Mouse (Mus musculus) ES-E14 (cell line): Measurements from ENCODE around the gene Ubiad1. TPM values are rescaled to one million over a fixed set of nuclear protein-coding genes. Genes with fewer than 3 reads are reported as not detected.
A peak's percentile ranks its signal among the peaks of the same experiment; 100 is the strongest.

Experiments used
- DNase-seq: peaks from one replicate; pipeline ENCODE4 v3.0.0-alpha.2; 2013; ENCODE audit warnings: low read depth, low spot score
- H3K27ac ChIP-seq: 2 replicates; pipeline ENCODE4 v1.5.1; 2012; ENCODE audit warnings: low read depth, mild to moderate bottlenecking, low read length, moderate library complexity, mixed read lengths; ENCODE audit not compliant: poor library complexity, insufficient read depth, severe bottlenecking
- H3K36me3 ChIP-seq: 2 replicates; pipeline ENCODE4 v1.6.1; 2012; ENCODE audit warnings: mild to moderate bottlenecking, low read length, moderate library complexity, mixed read lengths; ENCODE audit not compliant: control insufficient read depth, poor library complexity, insufficient read depth, severe bottlenecking
- H3K4me1 ChIP-seq, 2 experiments: fragments of 150-350 bp in 1 of 2; sonication (generic) in 1 of 2; 2 replicates each; pipeline ENCODE4 v1.6.1; 2012; ENCODE audit warnings: low read length in 2 of 2, mild to moderate bottlenecking in 1 of 2, mixed read lengths in 1 of 2; ENCODE audit not compliant: control insufficient read depth in 2 of 2, insufficient read depth in 2 of 2, poor library complexity in 1 of 2
- H3K4me3 ChIP-seq, 2 experiments: fragments of 150-350 bp in 1 of 2; sonication (generic) in 1 of 2; 2 replicates each; pipeline ENCODE4 v1.5.1; 2012; ENCODE audit warnings: low read length in 2 of 2, low read depth in 1 of 2, mild to moderate bottlenecking in 1 of 2, mixed read lengths in 1 of 2; ENCODE audit not compliant: insufficient read depth in 1 of 2, poor library complexity in 1 of 2, severe bottlenecking in 1 of 2
- H3K9ac ChIP-seq: 2 replicates; pipeline ENCODE4 v1.6.1; 2012; ENCODE audit warnings: low read depth, mild to moderate bottlenecking, low read length, mixed read lengths; ENCODE audit not compliant: poor library complexity, insufficient read depth, severe bottlenecking
- H3K9me3 ChIP-seq: fragments of 150-350 bp; sonication (generic); 2 replicates; pipeline ENCODE4 v1.6.1; 2012; ENCODE audit warnings: low read depth, mild to moderate bottlenecking, low read length; ENCODE audit not compliant: control insufficient read depth, insufficient read depth
- CHD2 ChIP-seq: IDR thresholded peaks from 2 replicates; pipeline ENCODE4 v1.6.1; 2014; ENCODE audit warnings: mild to moderate bottlenecking, low read depth, low read length, inconsistent platforms
- HCFC1 ChIP-seq: IDR thresholded peaks from 2 replicates; pipeline ENCODE4 v1.6.1; 2012; ENCODE audit warnings: low read length, inconsistent platforms, borderline replicate concordance; ENCODE audit not compliant: insufficient read depth
- MAFK ChIP-seq: IDR thresholded peaks from 2 replicates; pipeline ENCODE4 v1.6.1; 2014; ENCODE audit warnings: mild to moderate bottlenecking, low read depth, low read length, inconsistent platforms; ENCODE audit not compliant: insufficient read depth
- ZC3H11A ChIP-seq: IDR thresholded peaks from 2 replicates; pipeline ENCODE4 v1.6.1; 2012; ENCODE audit warnings: low read depth, mild to moderate bottlenecking, inconsistent platforms, low read length, borderline replicate concordance
- ZNF384 ChIP-seq: IDR thresholded peaks from 2 replicates; pipeline ENCODE4 v1.6.1; 2012; ENCODE audit warnings: low read depth, low read length, inconsistent platforms
- in situ Hi-C, 2 experiments: fragments of 600-800 bp; cut with MboI; formaldehyde crosslinking; loops; one replicate each; pipeline ENCODE4 v1.15.1; 2025; ENCODE audit warnings: low sequenced_read_pairs in 2 of 2, inconsistent platforms in 1 of 2; ENCODE audit not compliant: unreplicated experiment in 2 of 2
- total RNA-seq: library from RNA; depleted of rRNA; stranded (reverse); fragments of 300-350 nt; gene quantifications from 2 replicates; pipeline ENCODE4 v1.2.3, GENCODE M21; 2012; rRNA removed

Gene Ubiad1
- total RNA-seq, 1 experiment: 24.0 TPM

DNA sequence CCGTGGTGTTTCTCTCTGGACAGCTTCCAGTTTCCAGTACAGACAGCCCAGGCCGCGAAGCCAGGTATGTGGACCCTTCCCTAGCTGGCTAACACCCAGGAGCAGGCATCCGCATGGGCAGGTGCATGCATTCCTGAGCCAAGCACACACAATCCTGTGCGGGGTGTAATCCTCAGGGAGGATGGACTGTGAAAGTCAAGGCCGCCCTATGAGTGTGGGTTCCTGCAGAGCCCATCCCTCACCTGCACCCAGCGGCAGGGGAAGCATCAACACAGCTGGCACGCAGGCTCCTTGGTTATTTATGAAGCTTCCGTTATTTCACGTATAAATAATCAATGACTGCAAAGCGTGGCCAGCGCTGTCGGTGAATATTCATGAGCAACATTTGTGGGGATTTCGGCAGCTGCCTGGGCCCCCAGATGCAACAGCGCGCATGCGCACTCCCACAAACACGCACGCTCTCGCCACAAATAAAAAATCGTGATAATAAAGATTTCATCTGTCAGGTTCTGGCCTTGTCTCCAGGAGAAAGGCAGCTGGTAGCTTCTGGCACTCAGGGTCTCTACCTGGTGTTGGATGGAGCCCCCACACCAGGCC, 52.8 kb downstream of the Ubiad1 start:
- Histone ChIP-seq H3K4me1 (peaks cover 0 to 7% of the 10 kb centered on the region in 2 experiments; a peak in 2 of 4 replicates), H3K4me3 (peak overlapping the region; percentile 5 to 37; a peak in 2 of 4 replicates), H3K9me3 (no peaks in the 10 kb centered on the region), H3K36me3 (no peaks in the 10 kb centered on the region), H3K9ac (no peak overlapping the region), H3K27ac (no peak overlapping the region)
- in situ Hi-C loops: no loop called here
- DNase-seq: no peak
- TF ChIP-seq CHD2 (no peak), ZC3H11A (no peak), ZNF384 (no peak), MAFK (no peak), HCFC1 (no peak)

DNA sequence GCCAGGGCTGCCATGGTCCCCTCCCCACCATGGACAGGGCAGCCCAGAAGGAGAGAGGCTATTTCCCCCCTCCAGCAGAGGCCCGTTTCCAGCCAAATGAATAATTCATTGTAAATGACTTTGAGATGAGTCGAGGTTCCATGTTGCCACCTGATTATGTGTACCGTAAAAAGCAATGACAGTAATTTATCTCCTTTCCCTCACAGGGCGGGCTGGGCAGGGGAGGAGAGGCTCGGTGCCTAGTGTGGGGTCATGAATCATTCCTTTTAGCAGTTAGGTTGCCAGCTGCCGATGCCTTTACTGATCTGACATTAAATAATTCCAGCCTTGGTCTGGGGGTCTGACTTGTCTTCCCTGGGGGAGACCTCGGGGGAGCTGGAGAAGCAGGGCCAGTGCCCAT, 54.9 kb downstream of the Ubiad1 start:
- TF ChIP-seq ZC3H11A (no peak), ZNF384 (no peak), HCFC1 (no peak), CHD2 (no peak), MAFK (no peak)
- Histone ChIP-seq H3K36me3 (no peaks in the 10 kb centered on the region), H3K4me1 (peaks cover 0 to 7% of the 10 kb centered on the region in 2 experiments; a peak in 2 of 4 replicates), H3K9ac (no peak overlapping the region), H3K4me3 (no peak overlapping the region), H3K9me3 (no peaks in the 10 kb centered on the region), H3K27ac (no peak overlapping the region)
- DNase-seq: no peak
- in situ Hi-C loops: loop anchor here in 1 of 2 experiments (10.0 kb wide), 1 partner anchor 215 kb away; no protein-coding TSS in a partner anchor

- Histone ChIP-seq H3K36me3 (no peaks in the 10 kb centered on the region), H3K27ac (no peak overlapping the region), H3K4me1 (peaks cover 0 to 7% of the 10 kb centered on the region in 2 experiments; a peak in 2 of 4 replicates), H3K9me3 (no peaks in the 10 kb centered on the region), H3K4me3 (no peak overlapping the region), H3K9ac (no peak overlapping the region)
- DNase-seq: no peak
- in situ Hi-C loops: loop anchor here in 1 of 2 experiments (10.0 kb wide), 1 partner anchor 214 kb away; no protein-coding TSS in a partner anchor
- TF ChIP-seq MAFK: no peak
- no peak for TF ChIP-seq ZNF384
- TF ChIP-seq CHD2: no peak
- TF ChIP-seq ZC3H11A: no peak
- TF ChIP-seq HCFC1: no peak
These were observed 55.5 kb downstream of the Ubiad1 start for GRCm38 (mm10) chr4:148389047-148389446.

DNA sequence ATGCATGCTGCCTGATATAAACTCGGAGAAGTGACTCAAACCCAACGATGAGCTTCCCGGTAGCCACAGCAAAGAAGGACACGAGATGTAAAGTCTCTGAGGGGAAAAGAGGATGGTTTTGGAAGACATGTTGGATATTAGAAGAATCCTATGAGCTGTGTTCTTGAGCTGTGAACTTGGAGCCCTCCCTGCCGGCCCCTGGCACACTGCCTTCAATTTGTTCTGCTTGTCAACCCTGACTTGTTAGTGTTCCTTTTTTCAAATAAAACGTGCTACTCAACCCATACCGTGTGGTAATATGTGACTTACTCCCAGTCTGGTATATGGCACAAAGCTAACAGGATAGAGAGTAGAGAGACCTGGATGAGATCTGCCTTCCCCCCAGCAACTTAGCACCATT, 59.3 kb downstream of the Ubiad1 start:
- Histone ChIP-seq H3K4me1 (no peaks in the 10 kb centered on the region), H3K4me3 (no peak overlapping the region), H3K9me3 (no peaks in the 10 kb centered on the region), H3K36me3 (no peaks in the 10 kb centered on the region), H3K9ac (no peak overlapping the region), H3K27ac (no peak overlapping the region)
- TF ChIP-seq MAFK: no peak
- no peak for TF ChIP-seq CHD2
- TF ChIP-seq ZC3H11A: no peak
- no peak for TF ChIP-seq HCFC1
- no peak for TF ChIP-seq ZNF384
- in situ Hi-C loops: loop anchor here in 1 of 2 experiments (10.0 kb wide), 1 partner anchor 210 kb away; no protein-coding TSS in a partner anchor
- no peak for DNase-seq

Other genes with a start within 250 kb of the Ubiad1 start
- 1.6 and 2.2 TPM in 2 replicates for gene Disp3, start 156.8 kb downstream of the Ubiad1 start, total RNA-seq
- 37.6 and 48.2 TPM in 2 replicates for gene Mtor, start 3.8 kb upstream of the Ubiad1 start, total RNA-seq
- 0.13 and 0.37 TPM in 2 replicates for gene Angptl7, start 55.7 kb upstream of the Ubiad1 start, total RNA-seq
- 76.5 and 78.4 TPM in 2 replicates for gene Exosc10, start 113.7 kb upstream of the Ubiad1 start, total RNA-seq
- gene Srm, start 146.7 kb upstream of the Ubiad1 start, total RNA-seq: 165 and 199 TPM in 2 replicates
- gene Masp2, start 157.8 kb upstream of the Ubiad1 start, total RNA-seq: 3.7 and 5.9 TPM in 2 replicates
- gene Tardbp, start 182.2 kb upstream of the Ubiad1 start, total RNA-seq: 229 and 259 TPM in 2 replicates
- 0.13 TPM in 1 of 2 replicates, not detected in the other for gene Gm572, start 198.5 kb upstream of the Ubiad1 start, total RNA-seq